Mouse (Mus musculus) CH12.LX (cell line): ENCODE results near the gene Abhd15. TPM values are rescaled to one million over a fixed set of nuclear protein-coding genes. Genes with fewer than 3 reads are reported as not detected.

Experiments used
- DNase-seq: peaks from one replicate; pipeline ENCODE4 v3.0.0-alpha.2; 2013; ENCODE audit errors: extremely low read depth
- H3K27ac ChIP-seq: 2 replicates; pipeline ENCODE4 v1.5.1; 2012; ENCODE audit warnings: low read depth, mild to moderate bottlenecking, control low read depth, moderate library complexity; ENCODE audit not compliant: insufficient read depth
- H3K27me3 ChIP-seq: replicated peaks from 2 replicates; pipeline ENCODE3; 2012; ENCODE audit warnings: inconsistent platforms
- H3K36me3 ChIP-seq, 2 experiments: replicated peaks in 1 of 2; 2 replicates each; pipeline versions ENCODE3 to v1.6.1; 2012; ENCODE audit warnings: inconsistent platforms in 1 of 2, low read length in 1 of 2, mild to moderate bottlenecking in 1 of 2, mixed read lengths in 1 of 2, moderate library complexity in 1 of 2; ENCODE audit not compliant: control insufficient read depth in 1 of 2, insufficient read depth in 1 of 2
- H3K4me1 ChIP-seq, 2 experiments: 2 replicates each; pipeline ENCODE4 v1.6.1; 2012; ENCODE audit warnings: inconsistent platforms in 1 of 2, moderate library complexity in 1 of 2; ENCODE audit not compliant: insufficient read depth in 2 of 2, control insufficient read depth in 1 of 2
- H3K4me2 ChIP-seq: 2 replicates; pipeline ENCODE4 v1.6.1; 2012; ENCODE audit warnings: low read depth, mild to moderate bottlenecking, control low read depth; ENCODE audit not compliant: poor library complexity, insufficient read depth, severe bottlenecking
- H3K4me3 ChIP-seq, 3 experiments: fragments of 150-350 bp in 1 of 3; sonication (generic) in 1 of 3; replicated peaks in 1 of 3; 2 replicates each; pipeline versions ENCODE3 to v1.5.1; 2011 to 2012; ENCODE audit warnings: low read depth in 2 of 3, low read length in 2 of 3, mild to moderate bottlenecking in 2 of 3, moderate library complexity in 2 of 3, control low read depth in 1 of 3, improper control_type of control experiment in 1 of 3, inconsistent platforms in 1 of 3, mixed read lengths in 1 of 3; ENCODE audit not compliant: poor library complexity in 1 of 3
- H3K79me2 ChIP-seq: replicated peaks from 2 replicates; pipeline ENCODE4 v1.6.1; 2012; ENCODE audit warnings: mild to moderate bottlenecking, moderate library complexity; ENCODE audit not compliant: control insufficient read depth, poor library complexity, insufficient read depth, severe bottlenecking; ENCODE audit errors: extremely low read depth
- H3K9ac ChIP-seq: 2 replicates; pipeline ENCODE4 v1.6.1; 2012; ENCODE audit warnings: low read depth, mild to moderate bottlenecking, control low read depth, moderate library complexity; ENCODE audit not compliant: insufficient read depth
- H3K9me3 ChIP-seq: replicated peaks from 2 replicates; pipeline ENCODE3; 2012; ENCODE audit warnings: low read length, inconsistent platforms, mixed read lengths
- CHD1 ChIP-seq: IDR thresholded peaks from 2 replicates; pipeline ENCODE4 v1.6.1; 2012; ENCODE audit warnings: low read depth, low read length, improper control_type of control experiment, inconsistent platforms
- CHD2 ChIP-seq: IDR thresholded peaks from 2 replicates; pipeline ENCODE4 v1.6.1; 2011; ENCODE audit warnings: low read length, improper control_type of control experiment
- CTCF ChIP-seq, 2 experiments: IDR thresholded peaks in 1 of 2; conservative IDR thresholded peaks in 1 of 2; 2 replicates each; pipeline ENCODE4 v1.5.1; 2011 to 2012; ENCODE audit warnings: low read depth in 2 of 2, low read length in 2 of 2, improper control_type of control experiment in 1 of 2, inconsistent platforms in 1 of 2, mild to moderate bottlenecking in 1 of 2, moderate library complexity in 1 of 2
- E2F4 ChIP-seq: IDR thresholded peaks from 2 replicates; pipeline ENCODE4 v1.6.1; 2011; ENCODE audit warnings: low read depth, low read length, improper control_type of control experiment; ENCODE audit not compliant: insufficient replicate concordance
- ELF1 ChIP-seq: IDR thresholded peaks from 2 replicates; pipeline ENCODE4 v1.6.1; 2014; ENCODE audit warnings: low read depth, mild to moderate bottlenecking, inconsistent platforms, low read length, improper control_type of control experiment
- EP300 ChIP-seq: IDR thresholded peaks from 2 replicates; pipeline ENCODE4 v1.6.1; 2011; ENCODE audit warnings: low read length, improper control_type of control experiment
- ETS1 ChIP-seq: conservative IDR thresholded peaks from 2 replicates; pipeline ENCODE4 v1.6.1; 2012; ENCODE audit warnings: low read depth, mild to moderate bottlenecking, inconsistent platforms, low read length, improper control_type of control experiment, moderate library complexity
- GABPA ChIP-seq: IDR thresholded peaks from 2 replicates; pipeline ENCODE4 v1.6.1; 2012; ENCODE audit warnings: low read depth, low read length, improper control_type of control experiment, inconsistent platforms; ENCODE audit not compliant: insufficient replicate concordance
- HCFC1 ChIP-seq: IDR thresholded peaks from 2 replicates; pipeline ENCODE4 v1.6.1; 2012; ENCODE audit warnings: low read depth, mild to moderate bottlenecking, inconsistent platforms, low read length, improper control_type of control experiment
- IRF4 ChIP-seq: IDR thresholded peaks from 2 replicates; pipeline ENCODE4 v1.6.1; 2014; ENCODE audit warnings: low read depth, mild to moderate bottlenecking, inconsistent platforms, low read length, improper control_type of control experiment
- JUN ChIP-seq: IDR thresholded peaks from 2 replicates; pipeline ENCODE4 v1.6.1; 2011; ENCODE audit warnings: low read depth, mild to moderate bottlenecking, low read length, improper control_type of control experiment, moderate library complexity; ENCODE audit not compliant: insufficient read depth
- JUND ChIP-seq: conservative IDR thresholded peaks from 2 replicates; pipeline ENCODE4 v1.6.1; 2011; ENCODE audit warnings: low read depth, low read length, improper control_type of control experiment
- MAFK ChIP-seq: IDR thresholded peaks from 2 replicates; pipeline ENCODE4 v1.6.1; 2011; ENCODE audit warnings: low read length, improper control_type of control experiment; ENCODE audit not compliant: insufficient replicate concordance
- MAX ChIP-seq: IDR thresholded peaks from 2 replicates; pipeline ENCODE4 v1.6.1; 2011; ENCODE audit warnings: low read length, improper control_type of control experiment
- MAZ ChIP-seq: IDR thresholded peaks from 2 replicates; pipeline ENCODE4 v1.6.1; 2012; ENCODE audit warnings: low read depth, mild to moderate bottlenecking, inconsistent platforms, low read length, improper control_type of control experiment, moderate library complexity
- MEF2A ChIP-seq: IDR thresholded peaks from 2 replicates; pipeline ENCODE4 v1.6.1; 2014; ENCODE audit warnings: low read depth, mild to moderate bottlenecking, inconsistent platforms, low read length, improper control_type of control experiment, borderline replicate concordance
- MXI1 ChIP-seq: IDR thresholded peaks from 2 replicates; pipeline ENCODE4 v1.6.1; 2011; ENCODE audit warnings: mild to moderate bottlenecking, low read depth, low read length, improper control_type of control experiment
- MYC ChIP-seq: IDR thresholded peaks from 2 replicates; pipeline ENCODE4 v1.6.1; 2011; ENCODE audit warnings: low read depth, mild to moderate bottlenecking, improper control_type of control experiment, low read length
- NELFE ChIP-seq: IDR thresholded peaks from 2 replicates; pipeline ENCODE4 v1.6.1; 2011; ENCODE audit warnings: low read depth, low read length, improper control_type of control experiment
- NRF1 ChIP-seq: IDR thresholded peaks from 2 replicates; pipeline ENCODE4 v1.6.1; 2014; ENCODE audit warnings: low read depth, mild to moderate bottlenecking, inconsistent platforms, low read length, improper control_type of control experiment, moderate library complexity
- PAX5 ChIP-seq: IDR thresholded peaks from 2 replicates; pipeline ENCODE4 v1.6.1; 2012; ENCODE audit warnings: low read length, inconsistent platforms, mixed read lengths
- POLR2A ChIP-seq: IDR thresholded peaks from 2 replicates; pipeline ENCODE4 v1.6.1; 2011; ENCODE audit warnings: low read depth, mild to moderate bottlenecking, improper control_type of control experiment, low read length
- POLR2AphosphoS2 ChIP-seq: IDR thresholded peaks from 2 replicates; pipeline ENCODE4 v1.6.1; 2011; ENCODE audit warnings: low read depth, low read length, improper control_type of control experiment
- RAD21 ChIP-seq: IDR thresholded peaks from 2 replicates; pipeline ENCODE4 v1.6.1; 2011; ENCODE audit warnings: low read depth, mild to moderate bottlenecking, low read length, improper control_type of control experiment, moderate library complexity
- RCOR1 ChIP-seq: conservative IDR thresholded peaks from 2 replicates; pipeline ENCODE4 v1.6.1; 2012; ENCODE audit warnings: low read depth, mild to moderate bottlenecking, inconsistent platforms, low read length, improper control_type of control experiment
- SIN3A ChIP-seq: IDR thresholded peaks from 2 replicates; pipeline ENCODE4 v1.6.1; 2012; ENCODE audit warnings: low read length, improper control_type of control experiment, inconsistent platforms
- SMC3 ChIP-seq: IDR thresholded peaks from 2 replicates; pipeline ENCODE4 v1.6.1; 2011; ENCODE audit warnings: low read depth, low read length, improper control_type of control experiment
- TBP ChIP-seq: conservative IDR thresholded peaks from 2 replicates; pipeline ENCODE4 v1.6.1; 2011; ENCODE audit warnings: low read depth, low read length, improper control_type of control experiment
- TCF12 ChIP-seq: IDR thresholded peaks from 2 replicates; pipeline ENCODE4 v1.6.1; 2014; ENCODE audit warnings: low read depth, mild to moderate bottlenecking, inconsistent platforms, low read length, improper control_type of control experiment
- UBTF ChIP-seq: IDR thresholded peaks from 2 replicates; pipeline ENCODE4 v1.6.1; 2012; ENCODE audit warnings: low read depth, mild to moderate bottlenecking, inconsistent platforms, low read length, improper control_type of control experiment, moderate library complexity
- USF1 ChIP-seq: IDR thresholded peaks from 2 replicates; pipeline ENCODE4 v1.6.1; 2014; ENCODE audit warnings: low read depth, mild to moderate bottlenecking, inconsistent platforms, low read length, improper control_type of control experiment
- USF2 ChIP-seq: conservative IDR thresholded peaks from 2 replicates; pipeline ENCODE4 v1.6.1; 2011; ENCODE audit warnings: low read depth, low read length, improper control_type of control experiment
- ZC3H11A ChIP-seq: IDR thresholded peaks from 2 replicates; pipeline ENCODE4 v1.6.1; 2012; ENCODE audit warnings: low read depth, mild to moderate bottlenecking, inconsistent platforms, low read length, improper control_type of control experiment
- ZKSCAN1 ChIP-seq: IDR thresholded peaks from 2 replicates; pipeline ENCODE4 v1.6.1; 2012; ENCODE audit warnings: low read depth, inconsistent platforms, low read length, improper control_type of control experiment, borderline replicate concordance
- ZMIZ1 ChIP-seq: IDR thresholded peaks from 2 replicates; pipeline ENCODE4 v1.6.1; 2012; ENCODE audit warnings: low read depth, mild to moderate bottlenecking, inconsistent platforms, low read length, improper control_type of control experiment
- ZNF384 ChIP-seq: IDR thresholded peaks from 2 replicates; pipeline ENCODE4 v1.6.1; 2012; ENCODE audit warnings: low read depth, low read length, improper control_type of control experiment, inconsistent platforms
- dilution Hi-C: fragments of 300-500 bp; cut with MboI; formaldehyde crosslinking; loops from 2 replicates; pipeline ENCODE4 v1.14.3; 2020; ENCODE audit warnings: low sequenced_read_pairs; ENCODE audit not compliant: extremely low pct_unique_long_range_greater_than_20kb, extremely low pct_ligation_motif_present
- in situ Hi-C: fragments of 300-500 bp; cut with MboI; formaldehyde crosslinking; loops from 3 replicates; pipeline ENCODE4 v1.14.3; 2019; ENCODE audit warnings: low sequenced_read_pairs, low pct_ligation_motif_present, low pct_unique_long_range_greater_than_20kb, mixed read lengths
- polyA plus RNA-seq: library from polyadenylated mRNA; unstranded; fragments of >175 nt; gene quantifications from 2 replicates; pipeline ENCODE4 v1.2.1, GENCODE M21; 2012; ENCODE audit warnings: low read depth; ENCODE audit not compliant: insufficient read length
- total RNA-seq, 2 experiments: library from RNA; depleted of rRNA; stranded (reverse); fragments of 300-350 nt in 1 of 2; fragments of >200 nt in 1 of 2; gene quantifications; 2 replicates each; pipeline ENCODE4 v1.2.3; 2012 to 2014

The Abhd15 gene
- total and polyA plus RNA-seq, 3 experiments: 0.11 to 0.38 (median 0.23) TPM

DNA sequence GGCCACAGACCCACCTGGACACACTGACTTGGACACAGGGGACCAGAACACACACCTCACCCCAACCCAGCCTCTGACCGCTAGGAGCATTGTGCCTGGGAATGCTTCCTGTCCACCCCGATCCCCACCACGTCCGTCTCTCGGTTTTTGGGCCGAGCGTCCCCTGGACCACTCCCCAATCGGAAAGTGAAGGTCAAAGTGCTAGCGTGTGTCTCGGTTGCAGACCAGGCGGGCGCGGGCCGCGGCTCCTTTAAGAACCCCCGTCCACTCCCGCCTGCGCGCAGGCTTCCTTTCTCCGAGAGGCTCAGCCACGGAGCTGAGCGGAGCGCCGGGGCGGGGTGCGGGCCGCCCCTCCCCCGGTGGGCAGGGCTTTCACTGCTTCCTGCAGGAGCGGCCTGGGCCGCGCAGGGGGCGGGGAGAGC, 22.0 kb upstream of the Abhd15 start:
- DNase-seq: peak; percentile 93

DNA sequence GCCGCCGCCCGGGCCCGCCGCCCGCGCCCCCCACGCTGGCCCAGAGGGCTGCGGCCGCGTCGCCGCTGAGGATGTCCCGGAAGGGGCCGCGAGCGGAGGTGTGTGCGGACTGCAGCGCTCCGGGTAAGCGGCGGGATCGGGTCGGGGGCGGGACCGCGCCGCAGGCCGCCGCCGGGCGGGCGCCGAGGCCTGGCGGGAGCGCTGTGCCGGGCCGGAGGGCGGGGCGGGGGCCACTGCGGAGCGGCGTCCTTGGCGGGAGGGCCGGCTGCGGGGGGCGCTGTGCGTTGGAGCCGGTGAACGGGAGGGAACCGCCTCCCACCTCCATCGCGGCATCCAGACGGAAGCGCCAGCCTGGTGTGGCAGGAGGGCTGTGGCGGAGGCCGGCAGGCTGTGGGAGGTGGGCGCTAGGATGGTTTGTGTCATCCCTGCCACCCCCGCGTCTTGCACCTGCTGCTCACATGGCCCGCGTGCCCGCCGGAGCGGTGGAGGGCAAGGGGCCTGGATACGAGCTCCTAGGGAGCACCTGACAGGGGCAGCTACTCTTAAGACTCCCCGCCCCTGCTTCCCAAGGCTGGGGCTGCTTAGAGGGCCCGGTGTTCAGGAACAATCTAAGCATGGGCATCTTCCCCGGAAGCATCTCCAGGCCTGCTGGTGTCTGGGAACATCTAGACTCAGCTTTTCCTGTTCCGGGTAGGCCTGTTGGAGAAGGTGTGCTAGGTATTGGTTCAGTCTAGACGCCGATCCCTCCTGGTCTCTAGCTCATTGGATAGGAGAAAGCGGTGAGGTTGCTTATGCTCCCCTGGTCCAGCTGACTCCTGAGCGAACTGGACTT, 21.2 kb upstream of the Abhd15 start, which contains the start of gene Git1:
Git1 (plus strand) TSS at position 51 of the 832 bp plus-strand sequence.
- Histone ChIP-seq H3K36me3 (peaks cover 0 to 26% of the 10 kb centered on the region in 2 experiments), H3K9me3 (no peaks in the 10 kb centered on the region), H3K27me3 (peaks cover 21% of the 10 kb centered on the region), H3K9ac (peak within 1 kb of the TSS; percentile 95), H3K4me2 (peak within 1 kb of the TSS; percentile 90), H3K4me1 (peaks cover 24 to 71% of the 10 kb centered on the region in 2 experiments), H3K27ac (peak within 1 kb of the TSS; percentile 49), H3K79me2 (peaks cover 34% of the 10 kb centered on the region), H3K4me3 (peak within 1 kb of the TSS; percentile 84 to 99 (median 98))
- in situ Hi-C loops (no loop called here), dilution Hi-C loops (no loop called here)
- peak; percentile 61 for DNase-seq
- no peak for TF ChIP-seq SMC3
- no peak for TF ChIP-seq POLR2A
- no peak for TF ChIP-seq USF1
- no peak for TF ChIP-seq RAD21
- TF ChIP-seq RCOR1: no peak
- TF ChIP-seq MAZ: no peak
- no peak for TF ChIP-seq CHD1
- no peak for TF ChIP-seq EP300
- peak; percentile 76 for TF ChIP-seq UBTF
- TF ChIP-seq HCFC1: peak; percentile 23; the same call in 1 of the 2 replicates
- TF ChIP-seq NELFE: no peak
- no peak; the same call in 1 of the 2 replicates for TF ChIP-seq SIN3A
- 0 out of 2 replicates have a peak, but pooled peaks have one; percentile 19 for TF ChIP-seq MYC
- no peak for TF ChIP-seq JUND
- no peak for TF ChIP-seq POLR2AphosphoS2
- peak in 1 of 2 experiments; percentile 23; a peak in 1 of 4 replicates for TF ChIP-seq CTCF (conservative IDR thresholded peaks at IDR 0.05 in 1 of 2, IDR thresholded peaks at IDR 0.05 in 1 of 2; ENCODE audit: low read depth in 2 of 2, low read length in 2 of 2)
- TF ChIP-seq ZC3H11A: no peak
- TF ChIP-seq PAX5: no peak

More for the DNA sequence above, 22.0 kb upstream of the Abhd15 start:
- Histone ChIP-seq H3K9me3 (no peaks in the 10 kb centered on the region), H3K27me3 (peaks cover 29% of the 10 kb centered on the region), H3K79me2 (peaks cover 34% of the 10 kb centered on the region), H3K4me1 (peaks cover 24 to 63% of the 10 kb centered on the region in 2 experiments), H3K27ac (peak overlapping the region; percentile 49), H3K36me3 (peaks cover 0 to 18% of the 10 kb centered on the region in 2 experiments)
- in situ Hi-C loops (no loop called here), dilution Hi-C loops (no loop called here)
- no peak for TF ChIP-seq MAX
- TF ChIP-seq CHD1: no peak; the same call in 1 of the 2 replicates
- TF ChIP-seq SIN3A: peak; percentile 38
- no peak for TF ChIP-seq USF2
- no peak for TF ChIP-seq SMC3
- no peak for TF ChIP-seq E2F4
- TF ChIP-seq IRF4: peak; percentile 39; the same call in 1 of the 2 replicates
- peak; percentile 72 for TF ChIP-seq TCF12
- TF ChIP-seq CHD2: no peak
- TF ChIP-seq TBP: no peak
- TF ChIP-seq ZKSCAN1: no peak
- TF ChIP-seq MAFK: no peak
- no peak for TF ChIP-seq MXI1
- no peak for TF ChIP-seq PAX5
- TF ChIP-seq GABPA: no peak
- peak; percentile 80 for TF ChIP-seq NRF1
- TF ChIP-seq MEF2A: peak; percentile 30; the same call in 1 of the 2 replicates
- TF ChIP-seq MYC: no peak
- TF ChIP-seq RAD21: no peak
- TF ChIP-seq POLR2A: peak; percentile 83
- TF ChIP-seq POLR2AphosphoS2: no peak
- TF ChIP-seq HCFC1: peak; percentile 68
- TF ChIP-seq ZC3H11A: no peak
- TF ChIP-seq ZNF384: no peak
- TF ChIP-seq ELF1: peak; percentile 80
- no peak for TF ChIP-seq EP300
- TF ChIP-seq MAZ: peak; percentile 92
- peak in 1 of 2 experiments; percentile 7; a peak in 1 of 4 replicates for TF ChIP-seq CTCF (conservative IDR thresholded peaks at IDR 0.05 in 1 of 2, IDR thresholded peaks at IDR 0.05 in 1 of 2; ENCODE audit: low read depth in 2 of 2, low read length in 2 of 2)
- TF ChIP-seq NELFE: peak; percentile 86; the same call in 1 of the 2 replicates
- no peak for TF ChIP-seq JUN
- TF ChIP-seq UBTF: no peak
- TF ChIP-seq ETS1: no peak
- TF ChIP-seq USF1: no peak
- TF ChIP-seq JUND: no peak
- TF ChIP-seq ZMIZ1: peak; percentile 85
- TF ChIP-seq RCOR1: no peak
- TF ChIP-seq, all 38 proteins: peak for 12
- Histone ChIP-seq H3K4me3 (peak overlapping the region; percentile 78 to 98 (median 84)), H3K9ac (peak overlapping the region; percentile 95), H3K4me2 (peak overlapping the region; percentile 90)
